Mouse (Mus musculus): ENCODE measurements at regions not wholly inside any gene's neighbourhood (a gene's known extent, or its start where the extent isn't known, plus 50 kb on each side); places are given as distances from the start of the nearest gene placed in this dataset.

DNA sequence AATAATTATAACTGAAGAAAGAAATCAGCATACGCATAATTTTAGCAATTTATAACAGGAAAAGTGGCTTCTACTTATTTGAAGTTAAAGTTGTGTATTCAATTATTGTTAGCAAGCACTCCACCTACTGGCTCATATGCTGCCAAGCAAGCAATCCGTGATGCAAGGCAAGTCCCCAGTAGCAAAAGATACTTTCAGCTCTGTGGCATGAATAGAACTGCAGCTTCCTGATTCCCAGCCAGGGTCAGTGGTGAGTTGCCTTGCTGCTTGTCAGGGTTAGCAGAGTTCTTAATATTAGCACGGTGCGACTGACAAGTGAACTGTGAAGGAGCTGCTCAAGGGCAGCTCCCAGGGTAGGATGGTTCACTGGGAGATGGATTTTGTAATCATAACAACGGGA, 566.8 kb downstream of the Gm43517 start:
- TF ChIP-seq CTCF (IDR thresholded peaks at IDR 0.05; ENCODE audit: borderline replicate concordance, insufficient read depth, low read depth, low read length) (no peak; the same call in 1 of the 2 replicates), POLR2A (IDR thresholded peaks at IDR 0.05; ENCODE audit: borderline replicate concordance, insufficient read depth, low read length) (no peak)

Data from cerebellum, adult 2 months (tissue).